Mouse (Mus musculus) neural tube, embryonic 14.5 days (tissue): ENCODE measurements at regions not wholly inside any gene's neighbourhood (a gene's known extent, or its start where the extent isn't known, plus 50 kb on each side); places are given as distances from the start of the nearest gene placed in this dataset.

ENCODE experiments used
- ATAC-seq: fragments of 200-750 bp; cut with Nextera tagmentation; 2 replicates; pipeline ENCODE4 v1.8.0; 2017; ENCODE audit warnings: low read depth, mild to moderate bottlenecking, moderate TSS enrichment, moderate library complexity
- H3K27ac ChIP-seq: fragments of 300-500 bp; sonication (generic); 2 replicates; pipeline ENCODE4 v1.5.1; 2014; ENCODE audit warnings: low read depth, mild to moderate bottlenecking, control low read depth, low read length, moderate library complexity, mixed read lengths
- H3K27me3 ChIP-seq: fragments of 300-500 bp; sonication (generic); 2 replicates; pipeline ENCODE4 v1.6.1; 2014; ENCODE audit warnings: low read length; ENCODE audit not compliant: control insufficient read depth, insufficient read depth
- H3K36me3 ChIP-seq: fragments of 300-500 bp; sonication (generic); 2 replicates; pipeline ENCODE4 v1.6.1; 2014; ENCODE audit warnings: low read length, mixed read lengths; ENCODE audit not compliant: control insufficient read depth, insufficient read depth
- H3K4me1 ChIP-seq: fragments of 300-500 bp; sonication (generic); 2 replicates; pipeline ENCODE4 v1.6.1; 2014; ENCODE audit warnings: low read length; ENCODE audit not compliant: control insufficient read depth, insufficient read depth
- H3K4me2 ChIP-seq: fragments of 300-500 bp; sonication (generic); 2 replicates; pipeline ENCODE4 v1.6.1; 2014; ENCODE audit warnings: mild to moderate bottlenecking, low read depth, low read length, control low read depth
- H3K4me3 ChIP-seq: fragments of 300-500 bp; sonication (generic); 2 replicates; pipeline ENCODE4 v1.5.1; 2014; ENCODE audit warnings: low read depth, low read length, control low read depth, mixed read lengths
- H3K9ac ChIP-seq: fragments of 300-500 bp; sonication (generic); replicated peaks from 2 replicates; pipeline ENCODE4 v1.6.1; 2014; ENCODE audit warnings: low read depth, mild to moderate bottlenecking, control low read depth, low read length, mixed read lengths
- H3K9me3 ChIP-seq: fragments of 300-500 bp; sonication (generic); 2 replicates; pipeline ENCODE4 v1.6.1; 2016; ENCODE audit warnings: low read length; ENCODE audit not compliant: control insufficient read depth
- WGBS: fragments of 180-500 bp; shearing (Covaris S2); extraction: QIAGEN DNeasy Blood & Tissue Kit; methylation state at CpG from one replicate; pipeline ENCODE4 v1.1.7; 2014; 5-methylcytosine and 5-hydroxymethylcytosine counted together

- no peak for ATAC-seq
- Histone ChIP-seq H3K9me3 (no peaks in the 10 kb centered on the region), H3K4me1 (peaks cover 16% of the 10 kb centered on the region), H3K4me3 (no peak overlapping the region), H3K27me3 (peaks cover 3% of the 10 kb centered on the region; the same call in 1 of the 2 replicates), H3K4me2 (no peak overlapping the region), H3K9ac (no peak overlapping the region), H3K36me3 (no peaks in the 10 kb centered on the region), H3K27ac (no peak overlapping the region)
- 62% methylated on average over 9 of the region's 9 CpGs for WGBS
Measured at GRCm38 (mm10) chr8:91976900-91977585, 175.2 kb upstream of the Irx3 start.

DNA sequence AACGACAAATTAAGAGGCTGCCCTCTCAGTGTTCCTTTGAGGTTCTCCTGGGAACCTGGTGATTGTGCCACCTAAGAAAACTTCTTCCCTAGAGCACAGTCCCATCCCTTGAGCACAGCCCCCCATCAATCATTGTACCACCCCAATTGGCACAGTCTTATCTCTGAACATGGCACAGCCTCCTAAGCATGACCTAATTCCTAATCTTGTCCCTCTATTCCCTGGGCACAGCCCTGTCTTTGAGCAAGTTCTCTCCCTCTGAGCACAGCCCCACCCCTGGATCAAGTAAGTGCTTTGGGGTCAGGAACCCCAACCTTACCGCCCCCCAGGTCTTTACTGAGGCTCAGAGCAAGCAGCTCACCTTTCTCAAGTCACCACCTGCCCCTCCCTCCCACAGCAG, 173.6 kb upstream of the Irx3 start:
- no peak overlapping the region for H3K4me3 ChIP-seq
- H3K4me2 ChIP-seq, result no peak overlapping the region
- peaks cover 16% of the 10 kb centered on the region for H3K4me1 ChIP-seq
- H3K9ac ChIP-seq, result no peak overlapping the region
- ATAC-seq, result no peak
- H3K9me3 ChIP-seq, result no peaks in the 10 kb centered on the region
- no peaks in the 10 kb centered on the region for H3K36me3 ChIP-seq
- 97% methylated on average over 2 of the region's 2 CpGs for WGBS
- no peak overlapping the region for H3K27ac ChIP-seq
- H3K27me3 ChIP-seq, result peaks cover 3% of the 10 kb centered on the region; the same call in 1 of the 2 replicates

DNA sequence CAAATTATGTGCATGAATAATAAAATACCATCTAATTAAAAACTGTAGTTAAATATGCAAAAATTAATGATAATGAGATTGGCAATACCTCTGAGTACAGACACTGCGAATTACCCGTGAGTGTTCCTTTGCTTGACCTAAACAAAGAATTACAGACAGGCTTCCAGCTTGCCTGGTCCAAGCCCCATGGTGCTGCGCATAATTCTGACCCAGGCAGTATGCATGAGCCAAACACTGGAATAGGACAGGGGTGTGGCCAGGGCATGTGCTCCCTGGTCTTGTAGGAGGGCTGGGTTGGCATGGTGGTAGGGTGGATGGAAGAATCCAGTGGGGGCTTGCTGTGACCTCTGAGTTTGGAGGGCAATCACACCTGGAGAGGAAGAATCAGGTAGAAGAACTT, 172.8 kb upstream of the Irx3 start:
- H3K9ac ChIP-seq, result no peak overlapping the region
- ATAC-seq, result peak; percentile 54; the same call in 1 of the 2 replicates
- peaks cover 16% of the 10 kb centered on the region for H3K4me1 ChIP-seq
- H3K27ac ChIP-seq, result no peak overlapping the region
- H3K36me3 ChIP-seq, result no peaks in the 10 kb centered on the region
- WGBS, result 33% methylated on average over 3 of the region's 3 CpGs
- no peaks in the 10 kb centered on the region for H3K9me3 ChIP-seq
- no peak overlapping the region for H3K4me2 ChIP-seq
- peaks cover 3% of the 10 kb centered on the region; the same call in 1 of the 2 replicates for H3K27me3 ChIP-seq
- no peak overlapping the region for H3K4me3 ChIP-seq

DNA sequence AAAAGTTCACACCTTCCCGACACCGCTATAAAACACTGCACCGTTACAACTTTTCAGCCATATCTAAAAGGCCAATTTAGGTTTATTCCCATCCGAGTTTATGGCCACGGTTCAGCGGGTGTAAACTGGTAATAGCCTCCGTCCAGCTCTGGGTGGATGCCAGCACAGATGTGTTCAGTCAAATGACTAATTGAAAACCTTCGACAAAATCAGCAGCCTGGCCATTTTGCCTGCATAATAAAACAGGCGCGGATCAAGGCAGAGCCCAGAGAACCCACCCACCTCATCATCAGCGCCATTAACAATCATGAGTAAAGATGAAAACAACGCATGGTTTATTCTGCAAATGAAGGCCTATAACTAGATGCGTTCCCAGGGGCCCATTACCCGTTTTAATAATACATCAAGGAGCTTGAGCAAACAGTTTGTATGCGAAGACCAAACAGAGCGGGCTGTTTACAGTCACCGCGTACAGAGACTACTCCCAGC, 172.1 kb upstream of the Irx3 start:
- Histone ChIP-seq H3K4me2 (peak overlapping the region; percentile 14; the same call in 1 of the 2 replicates), H3K36me3 (no peaks in the 10 kb centered on the region), H3K4me1 (peaks cover 16% of the 10 kb centered on the region), H3K9me3 (no peaks in the 10 kb centered on the region), H3K4me3 (no peak overlapping the region), H3K27ac (no peak overlapping the region), H3K9ac (no peak overlapping the region), H3K27me3 (peaks cover 3% of the 10 kb centered on the region; the same call in 1 of the 2 replicates)
- peak; percentile 80 for ATAC-seq
- WGBS, result 13% methylated on average over 18 of the region's 18 CpGs

GRCm38 (mm10) chr8:91967407-91967806, 165.5 kb upstream of the Irx3 start:
- no peak for ATAC-seq
- 40% methylated on average over 16 of the region's 16 CpGs for WGBS
- no peaks in the 10 kb centered on the region for H3K36me3 ChIP-seq
- no peaks in the 10 kb centered on the region for H3K27me3 ChIP-seq
- no peaks in the 10 kb centered on the region for H3K4me1 ChIP-seq
- H3K27ac ChIP-seq, result no peak overlapping the region
- peak overlapping the region; percentile 6; the same call in 1 of the 2 replicates for H3K4me2 ChIP-seq
- H3K4me3 ChIP-seq, result no peak overlapping the region
- H3K9me3 ChIP-seq, result no peaks in the 10 kb centered on the region
- H3K9ac ChIP-seq, result no peak overlapping the region

DNA sequence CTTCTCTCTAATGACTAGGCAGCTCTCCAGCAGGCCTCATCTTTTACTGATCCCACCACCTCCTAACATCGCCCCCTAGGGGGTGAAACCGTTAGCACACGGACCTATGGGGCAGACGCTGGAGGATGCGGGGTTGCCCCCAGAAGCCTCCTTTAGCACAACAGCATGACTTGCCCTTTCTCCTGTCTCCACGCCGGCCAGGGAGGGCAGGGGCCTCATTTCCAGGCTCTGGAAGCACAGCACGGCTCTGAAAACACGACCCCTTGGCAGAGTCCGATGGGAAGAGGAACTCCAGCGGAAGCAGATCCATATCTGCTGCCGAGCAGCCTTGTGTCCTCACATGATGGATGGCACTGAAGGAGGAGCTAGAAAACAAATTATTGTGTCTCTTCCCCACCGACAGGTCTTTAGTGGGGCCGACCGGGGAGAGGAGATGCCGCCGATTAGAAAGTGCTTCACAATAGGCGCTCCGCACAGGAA, 165.1 kb upstream of the Irx3 start:
- 27% methylated on average over 19 of the region's 19 CpGs for WGBS

GRCm38 (mm10) chr8:91961696-91962095, 159.8 kb upstream of the Irx3 start:
- WGBS, result 80% methylated on average over 5 of the region's 5 CpGs
- Histone ChIP-seq H3K4me3 (no peak overlapping the region), H3K4me2 (no peak overlapping the region), H3K27me3 (no peaks in the 10 kb centered on the region), H3K36me3 (no peaks in the 10 kb centered on the region), H3K9me3 (no peaks in the 10 kb centered on the region), H3K9ac (no peak overlapping the region), H3K4me1 (no peaks in the 10 kb centered on the region), H3K27ac (no peak overlapping the region)
- ATAC-seq, result no peak

More for the DNA sequence above, 165.1 kb upstream of the Irx3 start:
- Histone ChIP-seq H3K27ac (no peak overlapping the region), H3K36me3 (no peaks in the 10 kb centered on the region), H3K4me3 (0 out of 2 replicates have a peak overlapping the region, but pooled peaks have one; percentile 0), H3K4me1 (no peaks in the 10 kb centered on the region), H3K4me2 (peak overlapping the region; percentile 6; the same call in 1 of the 2 replicates), H3K27me3 (no peaks in the 10 kb centered on the region), H3K9me3 (no peaks in the 10 kb centered on the region), H3K9ac (no peak overlapping the region)
- ATAC-seq, result no peak

DNA sequence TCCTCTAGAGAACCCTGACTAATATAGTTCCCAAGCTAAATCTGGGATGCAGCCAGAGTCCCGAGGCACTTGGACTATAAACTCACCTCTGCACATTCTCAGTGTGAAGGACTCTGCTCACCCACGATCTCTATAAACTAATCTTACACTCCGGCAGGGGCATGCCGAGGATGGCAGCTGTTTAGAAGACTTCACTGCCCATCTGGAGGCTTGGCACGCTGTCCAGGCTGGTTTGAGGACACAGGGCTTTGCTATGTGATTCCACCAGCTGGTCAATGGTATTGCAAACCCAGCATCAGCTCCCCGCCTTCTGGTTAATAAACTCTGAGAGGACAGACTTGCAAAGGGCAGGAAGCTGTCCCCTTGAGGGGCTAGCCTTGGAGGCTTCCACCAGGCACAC, 153.3 kb upstream of the Irx3 start:
- 81% methylated on average over 6 of the region's 6 CpGs for WGBS
- H3K4me1 ChIP-seq, result no peaks in the 10 kb centered on the region
- H3K9ac ChIP-seq, result no peak overlapping the region
- H3K36me3 ChIP-seq, result no peaks in the 10 kb centered on the region
- no peaks in the 10 kb centered on the region for H3K27me3 ChIP-seq
- H3K27ac ChIP-seq, result no peak overlapping the region
- no peaks in the 10 kb centered on the region for H3K9me3 ChIP-seq
- no peak for ATAC-seq
- H3K4me2 ChIP-seq, result no peak overlapping the region
- H3K4me3 ChIP-seq, result no peak overlapping the region

- no peak for ATAC-seq
- H3K4me2 ChIP-seq, result no peak overlapping the region
- H3K36me3 ChIP-seq, result no peaks in the 10 kb centered on the region
- H3K4me1 ChIP-seq, result 0 out of 2 replicates have a peak, but pooled peaks cover 2% of the 10 kb centered on the region
- no peaks in the 10 kb centered on the region for H3K27me3 ChIP-seq
- no peak overlapping the region for H3K9ac ChIP-seq
- H3K9me3 ChIP-seq, result no peaks in the 10 kb centered on the region
- no peak overlapping the region for H3K27ac ChIP-seq
- WGBS, result 84% methylated on average over 4 of the region's 4 CpGs
- no peak overlapping the region for H3K4me3 ChIP-seq
Measured at GRCm38 (mm10) chr8:91952981-91953380, 151.1 kb upstream of the Irx3 start.
